Mouse (Mus musculus): ENCODE measurements around the gene Usp3. TPM values are rescaled to one million over a fixed set of nuclear protein-coding genes. Genes with fewer than 3 reads are reported as not detected.

Gene Usp3
- total RNA-seq, 2 experiments from 2014 or later = 68.1 to 97.6 TPM

DNA sequence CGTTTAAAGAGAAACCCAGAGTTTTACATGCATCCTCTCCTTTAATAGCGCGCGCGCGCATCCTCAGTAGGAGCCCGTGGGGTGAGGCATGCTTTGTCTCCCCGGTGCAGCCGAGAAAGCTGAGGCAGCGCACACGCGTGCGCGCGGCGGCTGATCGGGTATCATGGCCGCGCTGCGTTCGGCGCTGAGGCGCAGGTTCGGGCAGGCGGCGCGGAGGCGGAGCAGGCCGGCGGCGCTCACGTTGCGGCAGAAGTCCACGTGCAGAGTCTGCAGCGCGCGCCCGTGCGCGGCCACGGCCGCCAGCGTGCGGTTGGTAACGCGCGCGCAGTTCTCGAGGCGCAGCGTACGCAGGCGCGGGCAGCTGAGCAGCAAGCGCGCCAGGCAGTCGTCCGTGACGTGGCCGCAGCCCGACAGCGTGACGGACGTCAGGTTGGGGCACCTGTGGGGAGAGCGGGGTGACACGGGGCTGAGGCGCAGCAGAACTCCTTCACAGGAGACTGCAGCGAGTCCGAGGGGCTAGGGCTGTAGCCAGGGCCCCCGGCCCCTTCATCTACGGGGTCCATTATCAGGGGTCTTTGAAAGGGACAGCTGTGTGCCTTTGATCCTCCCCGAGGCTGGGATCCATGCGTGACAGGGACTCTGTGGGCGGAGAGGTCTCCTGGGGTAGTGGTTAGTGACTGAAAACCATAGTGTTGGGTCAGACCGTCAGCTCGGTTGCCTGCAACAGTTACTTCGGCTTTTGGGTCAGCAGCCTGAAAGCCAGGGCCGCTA is 81.2 kb downstream of the Usp3 start:
- ATAC-seq (ENCODE audit: poor library complexity, severe bottlenecking) = peak; percentile 76

DNA sequence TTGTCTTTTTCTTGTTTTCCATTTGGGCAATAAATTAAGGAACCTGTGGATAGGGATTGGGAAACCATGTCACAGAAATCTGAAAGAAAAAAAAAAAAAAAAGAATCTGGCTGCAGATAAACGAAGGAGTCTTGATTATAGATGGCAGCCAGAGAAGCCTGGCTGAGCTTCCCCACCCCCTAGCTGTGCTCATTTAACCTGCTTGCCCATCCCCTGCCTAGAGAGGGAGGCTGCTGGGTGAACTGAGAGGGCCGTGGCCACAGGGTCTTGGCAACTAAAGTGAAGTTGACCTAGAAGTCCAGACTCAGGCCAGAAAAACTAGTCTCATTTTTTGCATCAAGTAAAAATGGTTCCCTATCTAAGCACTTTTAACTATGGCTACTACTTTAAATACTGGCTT is 82.0 kb downstream of the Usp3 start:
- no peak for ATAC-seq (ENCODE audit: poor library complexity, severe bottlenecking)

DNA sequence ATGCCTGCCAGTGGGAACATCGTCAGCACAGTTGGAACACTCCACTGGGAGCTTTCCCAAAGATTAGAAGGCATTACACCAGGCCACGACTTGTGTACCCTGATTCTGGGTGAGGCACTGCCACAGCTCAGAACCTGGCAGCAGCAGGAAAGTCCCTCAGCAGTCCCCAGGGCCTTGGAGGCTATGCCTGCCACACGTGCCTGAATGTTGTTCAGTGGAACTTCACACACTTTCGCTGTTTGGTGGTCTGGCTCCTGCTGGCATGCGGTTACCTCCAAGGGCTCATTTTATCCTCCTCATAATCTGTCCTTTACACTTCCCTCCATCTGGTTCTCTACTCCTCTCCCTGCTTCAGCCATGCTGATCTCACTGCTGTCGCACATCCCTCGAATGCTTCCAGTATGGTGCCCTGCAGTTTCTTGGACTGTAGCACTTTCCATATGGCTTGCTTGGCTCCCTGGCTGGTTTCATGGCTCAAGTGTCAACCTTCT is 82.5 kb downstream of the Usp3 start:
- ATAC-seq (ENCODE audit: poor library complexity, severe bottlenecking) = no peak

DNA sequence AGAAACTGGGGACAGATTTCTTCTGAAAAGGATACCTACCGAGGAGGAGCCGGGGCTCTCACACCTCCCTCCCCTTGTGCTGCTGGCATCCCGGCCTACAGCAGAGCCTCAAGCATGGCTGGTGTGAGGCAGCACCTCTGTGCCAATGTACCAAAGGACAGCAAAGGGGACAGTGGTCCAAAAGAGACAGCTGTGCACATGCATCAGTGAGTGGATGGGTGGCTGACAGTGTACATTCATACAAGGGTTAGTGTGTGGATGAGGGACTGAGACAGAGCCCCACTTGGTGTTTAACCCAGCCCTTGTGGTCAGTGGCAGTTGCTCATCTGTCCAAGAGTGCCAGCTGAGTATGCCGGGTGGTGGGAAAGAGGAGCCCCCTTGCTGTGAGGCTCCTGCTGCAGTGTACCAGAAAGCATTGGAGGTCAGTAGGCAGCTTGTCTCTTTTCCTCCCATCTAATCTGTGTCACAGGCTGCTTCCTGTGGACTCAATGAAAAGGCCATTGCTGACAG is 84.0 kb downstream of the Usp3 start:
- no peak for ATAC-seq (ENCODE audit: poor library complexity, severe bottlenecking)

DNA sequence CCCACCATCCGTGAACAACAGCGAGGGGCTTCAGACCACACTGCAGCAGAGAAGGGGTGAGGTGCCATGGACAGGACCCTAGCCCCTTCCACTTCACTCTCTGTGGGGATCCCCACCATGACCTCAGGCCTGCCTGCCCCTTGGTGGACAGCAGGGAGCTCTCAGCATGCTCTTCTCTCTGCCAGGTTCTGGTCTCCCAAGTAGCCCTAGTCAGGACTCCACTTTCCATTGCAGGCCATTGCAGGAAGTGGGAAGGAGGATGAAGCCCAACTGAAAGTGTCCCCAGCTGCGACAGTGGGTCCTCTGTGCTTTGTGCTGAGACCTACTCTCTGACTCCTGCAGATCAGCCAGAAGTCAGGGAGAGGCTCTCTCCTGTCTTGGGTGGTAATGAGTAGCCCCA is 85.3 kb downstream of the Usp3 start:
- ATAC-seq (ENCODE audit: poor library complexity, severe bottlenecking) = no peak

DNA sequence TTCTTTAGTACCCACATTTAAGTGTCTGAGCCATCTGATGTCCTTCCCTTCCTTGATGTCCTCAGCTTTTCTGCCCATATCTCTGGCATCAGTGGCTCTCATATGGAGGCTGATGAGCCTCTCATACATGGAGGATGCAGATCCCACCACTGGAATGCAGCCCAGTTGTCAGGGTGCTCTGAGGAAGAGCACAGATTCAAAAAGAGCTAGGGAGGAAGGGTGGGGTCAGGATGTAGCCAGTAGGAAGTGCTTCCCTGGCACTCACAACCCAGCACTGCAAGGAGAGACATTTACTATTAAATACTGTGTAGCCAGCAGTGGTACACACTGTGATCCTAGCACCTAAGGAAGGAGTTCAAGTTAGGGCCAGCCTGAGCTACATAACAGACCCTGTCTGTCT is 86.5 kb downstream of the Usp3 start:
- no peak for ATAC-seq (ENCODE audit: poor library complexity, severe bottlenecking)

DNA sequence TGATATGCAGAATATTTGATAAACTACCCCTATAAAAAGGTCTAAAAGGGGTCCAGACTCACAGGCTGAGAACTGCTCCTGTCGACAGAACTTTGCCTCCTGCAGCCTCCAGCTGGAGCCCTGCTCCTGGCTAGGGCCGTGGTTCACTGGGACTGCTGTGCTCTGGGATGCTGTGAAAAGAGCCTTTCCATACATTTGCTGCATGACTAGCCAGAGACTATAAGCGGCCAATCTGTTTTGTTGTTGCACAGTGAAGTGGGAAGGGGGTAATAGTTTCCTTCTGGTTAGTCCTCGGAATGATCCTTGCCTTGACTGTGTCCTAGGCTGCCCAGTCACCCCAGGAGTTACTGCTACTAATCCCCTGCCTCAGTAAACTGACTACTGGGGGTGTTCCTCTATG is 86.9 kb downstream of the Usp3 start:
- ATAC-seq (ENCODE audit: poor library complexity, severe bottlenecking) = no peak

DNA sequence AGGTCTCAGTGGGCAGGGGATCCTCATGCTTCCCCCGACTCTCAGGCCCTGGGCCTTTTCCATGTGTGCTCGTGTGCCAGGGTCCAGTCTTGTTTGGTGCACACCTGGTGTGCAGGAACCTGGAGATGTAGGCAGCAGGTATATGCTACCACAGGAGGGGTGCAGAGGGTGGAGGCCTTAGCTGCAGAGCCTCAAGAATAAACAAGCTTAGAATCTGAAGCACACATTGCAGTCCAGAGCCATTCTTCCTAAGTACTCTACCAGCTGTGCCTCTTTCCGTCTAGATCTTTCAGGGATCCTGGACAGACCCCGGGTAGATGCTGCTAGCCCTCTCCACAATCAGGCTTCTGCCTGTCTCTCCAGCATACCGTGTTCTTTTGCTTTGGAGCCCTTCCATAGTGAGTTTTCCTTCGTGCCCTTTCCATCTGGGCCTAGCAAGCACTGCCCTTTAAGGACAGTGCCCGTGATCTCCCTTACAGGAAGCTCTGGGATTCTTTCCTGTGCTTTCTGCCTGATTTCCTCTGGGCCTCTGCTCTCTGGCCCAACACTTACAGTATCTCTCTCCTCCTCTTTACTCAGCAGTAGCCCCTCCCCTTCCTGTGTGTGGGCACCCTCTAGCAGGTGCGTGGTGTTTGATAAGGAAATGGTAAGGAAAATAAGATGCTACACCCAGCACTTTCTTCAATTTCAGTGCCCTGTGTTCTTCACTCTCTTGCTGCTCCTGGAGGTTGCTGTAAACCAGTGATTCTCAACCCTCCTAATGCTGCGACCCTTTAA is 87.6 kb downstream of the Usp3 start:
- no peak for ATAC-seq (ENCODE audit: poor library complexity, severe bottlenecking)

DNA sequence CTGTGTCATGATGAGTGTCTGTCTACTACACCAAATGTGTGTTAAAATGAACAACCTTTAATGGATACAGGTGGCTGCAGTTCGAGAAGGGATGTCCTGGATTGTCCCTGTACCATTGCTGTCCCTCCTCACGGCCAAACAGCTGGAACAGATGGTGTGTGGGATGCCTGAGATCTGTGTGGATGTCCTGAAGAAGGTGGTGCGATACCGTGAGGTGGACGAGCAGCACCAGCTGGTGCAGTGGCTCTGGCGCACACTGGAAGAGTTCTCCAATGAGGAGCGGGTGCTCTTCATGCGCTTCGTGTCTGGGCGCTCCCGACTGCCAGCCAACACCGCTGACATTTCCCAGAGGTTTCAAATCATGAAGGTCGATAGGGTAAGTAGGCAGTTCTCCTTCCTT is 88.4 kb downstream of the Usp3 start:
- no peak for ATAC-seq (ENCODE audit: poor library complexity, severe bottlenecking)

DNA sequence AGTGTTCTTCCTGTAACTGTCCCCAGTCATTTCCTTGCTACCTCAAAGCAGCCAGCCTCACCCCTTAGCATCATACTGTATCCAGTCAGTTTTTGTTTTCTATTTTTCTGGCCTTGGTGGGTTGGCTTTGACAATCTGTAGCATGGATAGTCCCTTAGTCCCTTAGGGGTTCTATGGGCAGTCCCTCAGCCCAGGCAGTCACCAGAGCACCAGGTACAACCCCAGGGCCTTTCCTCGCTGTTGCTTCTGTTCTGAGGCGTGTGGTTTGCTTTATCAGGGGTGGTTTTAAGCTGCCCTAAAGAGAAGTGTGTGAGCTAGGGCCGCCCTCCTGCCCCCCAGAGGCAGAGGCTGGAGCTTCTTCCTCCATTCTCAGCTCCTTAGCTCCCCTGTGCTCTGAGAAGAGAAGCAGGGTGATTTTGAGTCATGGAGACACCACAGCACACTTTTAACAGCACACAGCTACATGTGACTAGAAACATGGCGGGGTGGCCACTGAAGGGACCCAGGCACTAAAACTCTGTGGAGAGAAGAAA is 89.0 kb downstream of the Usp3 start:
- ATAC-seq (ENCODE audit: poor library complexity, severe bottlenecking) = peak; percentile 72

DNA sequence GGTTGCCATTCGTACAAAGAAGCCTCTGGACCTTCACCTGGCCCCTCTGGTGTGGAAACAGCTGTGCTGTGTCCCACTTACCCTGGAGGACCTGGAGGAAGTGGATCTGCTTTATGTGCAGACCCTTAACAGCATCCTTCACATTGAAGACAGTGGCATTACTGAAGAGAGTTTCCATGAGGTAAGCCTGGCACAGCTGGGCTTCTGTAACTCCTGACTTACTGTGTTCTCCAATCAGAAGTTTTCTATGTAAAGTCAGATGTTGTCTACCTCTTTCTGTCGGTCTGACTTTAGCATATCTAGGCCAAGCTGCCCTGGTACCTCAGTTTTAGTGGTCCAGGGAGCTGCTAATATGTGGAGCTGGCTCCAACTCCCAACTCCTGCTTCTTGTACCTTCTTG is 91.7 kb downstream of the Usp3 start:
- ATAC-seq (ENCODE audit: poor library complexity, severe bottlenecking) = no peak

DNA sequence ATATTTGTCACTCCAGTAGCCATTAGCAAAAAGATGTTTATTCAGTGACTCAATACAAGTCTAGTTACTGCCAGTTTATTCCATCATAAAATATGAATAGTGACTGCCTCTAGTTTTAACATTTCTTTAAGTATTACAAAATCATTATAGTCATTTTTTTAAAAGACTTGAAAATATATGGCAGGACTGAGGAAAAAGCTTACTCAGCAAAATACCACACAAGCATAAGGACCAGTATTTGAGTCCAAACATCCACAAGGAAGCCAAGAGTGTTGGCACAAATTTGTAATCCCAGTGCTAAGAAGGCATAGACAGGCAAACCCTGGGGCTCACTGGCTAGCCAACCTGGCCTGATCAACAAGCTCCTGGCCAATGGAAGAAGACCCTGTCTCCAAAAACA is 99.0 kb downstream of the Usp3 start:
- ATAC-seq (ENCODE audit: poor library complexity, severe bottlenecking) = no peak

DNA sequence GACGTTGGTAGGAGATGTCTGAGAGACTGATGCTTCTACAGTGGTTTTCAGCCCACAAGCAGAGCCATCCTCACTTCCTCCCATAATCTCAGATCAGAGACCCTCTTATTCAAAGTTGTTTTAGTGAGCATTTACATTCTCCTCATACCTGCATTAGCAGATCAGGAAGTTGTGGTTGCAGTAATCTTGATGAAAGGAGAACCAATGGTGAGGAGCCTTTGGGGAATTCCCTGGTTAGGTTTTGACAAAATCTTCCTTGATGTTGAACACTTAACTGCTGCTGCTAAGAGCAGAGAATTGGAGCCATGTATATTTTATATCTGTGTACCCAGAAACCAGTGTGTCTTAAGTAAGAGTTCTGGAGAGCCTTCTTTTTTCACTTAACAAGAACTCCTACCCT is 100.6 kb downstream of the Usp3 start:
- no peak for ATAC-seq (ENCODE audit: poor library complexity, severe bottlenecking)

DNA sequence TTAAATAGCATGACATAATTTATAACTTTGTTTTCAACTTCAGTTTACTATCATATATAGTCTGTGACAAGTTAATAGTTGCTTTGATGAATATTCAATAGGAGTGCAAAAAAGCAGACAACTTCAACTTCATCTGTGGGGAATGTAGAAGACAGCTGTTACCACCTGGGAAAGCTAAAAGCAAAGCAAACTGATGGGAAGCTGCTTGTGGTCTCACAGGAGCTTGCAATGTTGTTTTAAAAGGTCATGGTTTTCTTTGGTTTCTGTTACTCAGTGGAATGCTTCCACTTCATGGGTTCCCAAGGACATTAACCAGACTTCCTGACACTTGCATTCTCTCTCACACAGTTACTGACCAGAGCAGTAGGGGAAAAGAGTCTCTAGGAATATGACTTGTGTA is 104.2 kb downstream of the Usp3 start:
- ATAC-seq (ENCODE audit: poor library complexity, severe bottlenecking) = no peak

DNA sequence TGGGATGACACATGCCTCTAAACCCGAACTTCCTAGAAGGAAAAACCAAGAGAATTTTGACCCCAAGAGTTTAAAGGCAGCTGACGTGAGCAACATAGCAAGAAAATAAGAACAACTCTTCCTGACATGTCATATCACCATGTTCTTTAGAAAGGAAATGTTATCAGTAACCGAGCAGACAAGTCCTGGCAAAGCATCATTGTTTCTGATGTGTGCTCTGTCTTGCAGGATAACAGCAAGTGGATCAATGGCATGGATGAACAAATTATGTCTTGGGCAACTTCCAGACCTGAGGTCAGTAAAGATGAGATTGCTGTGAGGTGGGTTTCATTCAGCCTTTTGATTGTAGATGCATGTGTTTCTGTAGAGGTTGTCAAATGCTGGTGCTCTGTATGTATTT is 109.5 kb downstream of the Usp3 start:
- no peak for ATAC-seq (ENCODE audit: poor library complexity, severe bottlenecking)

DNA sequence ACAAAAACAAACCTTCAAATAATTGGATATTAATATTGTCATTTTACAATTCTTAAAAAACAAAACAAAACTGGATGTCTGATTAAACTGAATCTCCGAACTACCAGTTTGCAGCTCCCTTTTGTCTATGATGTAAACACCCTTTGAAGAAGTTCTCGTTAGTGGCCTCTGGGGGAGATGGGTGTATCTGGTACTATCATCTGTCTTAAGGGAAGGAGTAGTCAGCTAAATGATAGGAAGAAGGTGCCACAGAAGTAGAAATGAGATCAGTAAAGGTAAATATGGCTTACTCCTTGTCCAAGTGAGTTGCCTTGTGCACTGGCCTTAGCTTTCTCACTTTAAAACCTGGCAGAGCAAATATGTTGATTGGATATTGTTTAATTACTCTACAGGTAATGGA is 115.2 kb downstream of the Usp3 start:
- no peak for ATAC-seq (ENCODE audit: poor library complexity, severe bottlenecking)

DNA sequence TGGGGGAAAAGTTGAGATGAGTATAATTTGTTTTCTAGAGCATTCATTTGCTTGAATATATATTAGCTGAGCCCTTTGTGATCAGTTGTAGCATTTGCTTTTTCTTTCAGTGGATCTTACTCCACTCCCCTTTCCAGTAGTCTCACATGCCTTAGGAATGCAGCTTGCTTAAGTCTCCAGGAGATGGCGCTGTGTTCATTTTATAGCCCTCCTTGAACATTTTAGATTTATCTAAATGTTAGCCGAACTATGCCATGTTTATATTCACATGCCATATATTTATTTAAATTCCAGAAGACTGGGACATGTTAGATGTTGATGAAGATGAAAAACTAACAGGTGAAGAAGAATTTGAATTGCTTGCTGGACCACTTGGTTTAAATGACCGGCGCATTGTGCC is 127.9 kb downstream of the Usp3 start:
- ATAC-seq (ENCODE audit: poor library complexity, severe bottlenecking) = no peak

Other genes with a start within 250 kb of the Usp3 start
- 38.5 and 42.3 TPM in 2 replicates for gene Herc1, start 242.7 kb downstream of the Usp3 start, total RNA-seq (2015)
- gene Herc1, start 242.7 kb downstream of the Usp3 start, total RNA-seq (2017) = 71.7 and 82.0 TPM in 2 replicates
- gene Fbxl22, start 78.5 kb downstream of the Usp3 start, total RNA-seq (2015) = 0.52 and 0.76 TPM in 2 replicates
- gene Fbxl22, start 78.5 kb downstream of the Usp3 start, total RNA-seq (2017) = 0.55 and 1.2 TPM in 2 replicates
- gene Car12, start 120.5 kb upstream of the Usp3 start, total RNA-seq (2015) = 0.09 and 0.16 TPM in 2 replicates
- gene Car12, start 120.5 kb upstream of the Usp3 start, total RNA-seq (2017) = 0.11 TPM in 1 of 2 replicates, not detected in the other
- gene Aph1b, start 202.3 kb upstream of the Usp3 start, total RNA-seq (2015) = 9.7 and 10.6 TPM in 2 replicates
- 7.0 and 7.8 TPM in 2 replicates for gene Aph1b, start 202.3 kb upstream of the Usp3 start, total RNA-seq (2017)
- 0.22 TPM in 1 of 2 replicates, not detected in the other for gene Gm10647, start 203.9 kb upstream of the Usp3 start, total RNA-seq (2015)
- 0.48 TPM in 1 of 2 replicates, not detected in the other for gene Gm10647, start 203.9 kb upstream of the Usp3 start, total RNA-seq (2017)
- gene Aph1c, start 241.6 kb upstream of the Usp3 start, total RNA-seq (2015) = 25.0 and 31.4 TPM in 2 replicates
- 8.4 and 9.6 TPM in 2 replicates for gene Aph1c, start 241.6 kb upstream of the Usp3 start, total RNA-seq (2017)